Mouse (Mus musculus) liver, postnatal 0 days (tissue): ENCODE measurements around the gene Mydgf. TPM values are rescaled to one million over a fixed set of nuclear protein-coding genes. Genes with fewer than 3 reads are reported as not detected.

Experiments
- ATAC-seq: fragments of 200-750 bp; cut with Nextera tagmentation; 2 replicates; pipeline ENCODE4 v1.8.0; 2017; ENCODE audit warnings: mild to moderate bottlenecking, moderate library complexity
- DNase-seq: peaks from one replicate; pipeline ENCODE4 v3.0.0-alpha.2; 2016
- H3K27ac ChIP-seq: fragments of 300-500 bp; sonication (generic); 2 replicates; pipeline ENCODE4 v1.5.1; 2014; ENCODE audit warnings: antibody characterized with exemption, moderate library complexity, mild to moderate bottlenecking, low read depth
- H3K27me3 ChIP-seq: fragments of 300-500 bp; sonication (generic); 2 replicates; pipeline ENCODE4 v1.6.1; 2014; ENCODE audit warnings: low read length, control low read depth, mixed read lengths; ENCODE audit not compliant: insufficient read depth
- H3K36me3 ChIP-seq: fragments of 300-500 bp; sonication (generic); replicated peaks from 2 replicates; pipeline ENCODE4 v1.6.1; 2014; ENCODE audit warnings: mild to moderate bottlenecking, control low read depth, low read length, moderate library complexity, mixed read lengths; ENCODE audit not compliant: insufficient read depth
- H3K4me1 ChIP-seq: fragments of 300-500 bp; sonication (generic); 2 replicates; pipeline ENCODE4 v1.6.1; 2014; ENCODE audit warnings: antibody characterized with exemption, mild to moderate bottlenecking, control low read depth; ENCODE audit not compliant: insufficient read depth
- H3K4me2 ChIP-seq: fragments of 300-500 bp; sonication (generic); 2 replicates; pipeline ENCODE4 v1.6.1; 2014; ENCODE audit warnings: low read depth, mild to moderate bottlenecking, low read length, moderate library complexity, mixed read lengths
- H3K4me3 ChIP-seq: fragments of 300-500 bp; sonication (generic); 2 replicates; pipeline ENCODE4 v1.5.1; 2014; ENCODE audit warnings: low read depth, low read length
- H3K9ac ChIP-seq: fragments of 300-500 bp; sonication (generic); replicated peaks from 2 replicates; pipeline ENCODE4 v1.6.1; 2014; ENCODE audit warnings: mild to moderate bottlenecking, moderate library complexity
- H3K9me3 ChIP-seq: fragments of 300-500 bp; sonication (generic); 2 replicates; pipeline ENCODE4 v1.6.1; 2016; ENCODE audit warnings: mild to moderate bottlenecking, control low read depth, low read length, mixed read lengths
- CTCF ChIP-seq: sonication (generic); IDR thresholded peaks from 2 replicates; pipeline ENCODE4 v1.5.1; 2016; ENCODE audit warnings: antibody characterized with exemption, low read depth
- EP300 ChIP-seq: IDR thresholded peaks from 2 replicates; pipeline ENCODE4 v1.6.1; 2016; ENCODE audit warnings: antibody characterized with exemption, low read depth, mild to moderate bottlenecking
- WGBS: fragments of 180-500 bp; shearing (Covaris S2); extraction: QIAGEN DNeasy Blood & Tissue Kit; methylation state at CpG from one replicate; pipeline ENCODE4 v1.1.7; 2014; ENCODE audit not compliant: insufficient replicate concordance; 5-methylcytosine and 5-hydroxymethylcytosine counted together
- polyA plus RNA-seq: library from polyadenylated mRNA; unstranded; fragments of >200 nt; fragmentation: Nextera tagmentation; extraction: Ambion mirVana; gene quantifications from 2 replicates; pipeline ENCODE4 v1.2.1, GENCODE M21; 2015

Gene Mydgf
- polyA plus RNA-seq, 1 experiment from 2014 or later = 49.8 TPM

DNA sequence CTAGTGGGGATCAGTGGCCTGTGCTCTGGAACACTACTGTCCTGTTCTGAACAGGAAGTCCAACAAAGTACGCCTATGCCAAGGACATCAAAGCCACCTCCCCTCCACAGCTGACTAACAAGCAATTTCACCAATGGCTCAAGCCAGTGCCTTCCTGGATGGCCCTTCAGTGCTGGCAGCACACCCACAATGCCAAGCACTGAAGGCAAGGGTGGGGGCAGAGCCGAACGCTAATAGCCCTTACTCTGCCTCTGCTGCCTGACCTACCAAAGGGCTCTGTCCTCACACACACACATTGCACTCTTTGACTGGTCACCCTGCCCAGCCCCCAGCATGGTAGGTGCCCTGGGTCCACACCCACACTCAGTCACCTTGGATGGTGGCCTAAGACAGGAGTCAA, 25.1 kb upstream of the Mydgf start:
- Histone ChIP-seq H3K27me3 (no peaks in the 10 kb centered on the region), H3K9ac (no peak overlapping the region), H3K27ac (no peak overlapping the region), H3K4me3 (no peak overlapping the region), H3K9me3 (no peaks in the 10 kb centered on the region), H3K4me2 (no peak overlapping the region), H3K4me1 (peaks cover 19% of the 10 kb centered on the region), H3K36me3 (peaks cover 50% of the 10 kb centered on the region)
- WGBS = 72% methylated on average over 3 of the region's 3 CpGs
- no peak for TF ChIP-seq CTCF
- TF ChIP-seq EP300 = no peak
- DNase-seq (no peak), ATAC-seq (no peak)

DNA sequence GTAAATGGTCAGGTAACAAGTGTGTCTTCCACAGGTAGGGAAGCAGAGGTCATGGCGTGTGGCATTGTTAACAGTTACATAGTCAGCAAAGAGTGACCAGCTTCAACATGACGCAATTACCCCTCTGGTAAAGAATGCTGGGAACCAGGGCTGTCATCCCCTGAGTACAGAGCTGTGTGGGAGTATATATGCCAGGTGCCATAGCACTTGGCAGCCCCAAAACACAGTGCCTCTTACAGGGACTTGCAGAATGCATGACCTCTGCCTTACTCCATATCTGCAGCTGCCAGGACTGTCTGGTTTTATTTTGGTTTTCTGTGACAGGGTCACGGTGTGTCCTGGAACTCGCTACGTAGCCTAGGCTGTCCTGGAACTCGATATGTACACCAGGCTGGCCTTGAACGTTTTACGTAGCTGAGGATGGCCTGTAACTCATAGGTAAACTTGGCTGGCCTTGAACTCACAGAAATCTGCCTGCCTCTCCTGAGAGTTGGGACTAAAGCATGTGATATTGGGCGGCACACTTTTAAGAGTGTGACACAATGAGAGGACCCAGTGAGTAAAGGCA, 24.3 kb upstream of the Mydgf start:
- H3K9ac ChIP-seq = no peak overlapping the region
- H3K4me2 ChIP-seq = no peak overlapping the region
- no peak overlapping the region for H3K4me3 ChIP-seq
- H3K4me1 ChIP-seq = peaks cover 18% of the 10 kb centered on the region
- no peak for DNase-seq
- WGBS = 75% methylated on average over 9 of the region's 9 CpGs
- H3K36me3 ChIP-seq = peaks cover 58% of the 10 kb centered on the region
- H3K27me3 ChIP-seq = no peaks in the 10 kb centered on the region
- peak; percentile 24 for ATAC-seq
- TF ChIP-seq EP300 = no peak
- TF ChIP-seq CTCF = no peak
- peak overlapping the region; percentile 62 for H3K27ac ChIP-seq
- H3K9me3 ChIP-seq = no peaks in the 10 kb centered on the region

DNA sequence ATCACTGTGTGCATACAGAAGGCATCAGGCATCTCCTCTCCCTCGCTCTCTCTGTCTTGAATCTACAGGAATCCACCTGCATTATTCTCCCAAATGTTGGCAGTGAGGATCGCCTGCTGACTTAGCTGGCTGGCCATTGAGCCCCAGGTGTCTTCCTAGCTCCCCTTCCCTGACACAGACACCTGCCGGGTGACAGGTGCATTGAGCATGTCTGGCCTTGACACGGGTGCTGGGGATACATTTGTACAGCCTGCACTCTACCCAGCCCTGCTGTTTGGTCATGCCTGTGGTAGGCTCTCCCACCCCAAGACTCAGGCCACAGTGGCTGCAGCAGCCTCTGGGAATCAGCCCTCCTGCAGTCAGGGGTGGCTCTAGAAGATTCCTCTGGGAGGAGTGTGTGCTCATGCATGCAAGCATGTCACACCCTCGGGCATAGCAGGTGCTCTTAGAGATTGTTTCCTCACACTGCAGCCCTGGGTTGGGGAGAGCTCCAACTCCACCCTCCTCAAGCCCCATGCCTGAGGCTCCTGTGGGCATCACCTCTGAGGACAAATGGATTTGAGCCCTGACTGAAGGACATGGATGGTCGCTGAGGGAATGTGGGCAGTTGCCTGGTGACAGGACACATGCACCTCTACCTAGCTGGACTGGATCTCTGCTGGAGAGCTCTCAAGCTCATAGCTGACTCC, 23.4 kb upstream of the Mydgf start:
- no peak overlapping the region for H3K9ac ChIP-seq
- TF ChIP-seq CTCF (no peak), EP300 (no peak)
- no peak for ATAC-seq
- H3K36me3 ChIP-seq = peaks cover 67% of the 10 kb centered on the region
- no peak overlapping the region for H3K4me2 ChIP-seq
- no peaks in the 10 kb centered on the region for H3K27me3 ChIP-seq
- 65% methylated on average over 6 of the region's 6 CpGs for WGBS
- H3K9me3 ChIP-seq = no peaks in the 10 kb centered on the region
- no peak overlapping the region for H3K4me3 ChIP-seq
- H3K4me1 ChIP-seq = peaks cover 12% of the 10 kb centered on the region
- peak overlapping the region; percentile 67 for H3K27ac ChIP-seq
- DNase-seq = no peak

DNA sequence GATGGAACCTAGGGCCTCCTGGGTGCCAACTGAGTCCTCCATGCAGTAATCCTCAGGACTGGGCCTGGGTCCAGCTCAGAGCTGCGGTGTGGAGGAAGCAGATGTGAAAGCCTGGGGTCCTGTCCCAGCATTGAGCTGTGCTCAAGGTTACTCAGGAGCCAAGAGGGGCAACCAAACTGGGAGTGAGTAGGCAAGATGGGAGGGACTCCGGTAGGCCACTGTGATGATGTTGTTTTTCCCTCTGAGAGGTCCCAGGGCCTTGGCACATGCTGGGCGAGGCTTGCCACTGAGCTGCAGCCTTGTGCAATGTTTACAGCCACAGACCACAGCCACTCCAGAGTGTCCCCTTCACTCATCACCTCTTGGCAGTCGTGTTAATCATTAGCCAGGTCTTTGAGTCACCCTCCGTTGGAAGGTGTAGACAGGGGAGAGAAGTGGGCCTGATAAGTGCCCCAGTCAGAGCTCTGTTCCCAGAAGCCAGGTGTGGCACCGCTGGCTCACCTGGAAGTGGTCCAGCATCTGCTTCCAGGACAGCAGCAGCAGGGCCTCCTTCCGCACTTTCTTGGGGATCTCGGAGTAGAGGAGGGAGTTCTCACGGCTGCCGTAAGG, 22.7 kb upstream of the Mydgf start:
- Histone ChIP-seq H3K36me3 (peaks cover 69% of the 10 kb centered on the region), H3K4me2 (no peak overlapping the region), H3K4me3 (no peak overlapping the region), H3K9ac (no peak overlapping the region), H3K27ac (peak overlapping the region; percentile 71), H3K9me3 (no peaks in the 10 kb centered on the region), H3K4me1 (peaks cover 12% of the 10 kb centered on the region), H3K27me3 (no peaks in the 10 kb centered on the region)
- 61% methylated on average over 10 of the region's 10 CpGs for WGBS
- DNase-seq = peak; percentile 58
- TF ChIP-seq CTCF (no peak), EP300 (no peak)
- peak; percentile 92 for ATAC-seq

DNA sequence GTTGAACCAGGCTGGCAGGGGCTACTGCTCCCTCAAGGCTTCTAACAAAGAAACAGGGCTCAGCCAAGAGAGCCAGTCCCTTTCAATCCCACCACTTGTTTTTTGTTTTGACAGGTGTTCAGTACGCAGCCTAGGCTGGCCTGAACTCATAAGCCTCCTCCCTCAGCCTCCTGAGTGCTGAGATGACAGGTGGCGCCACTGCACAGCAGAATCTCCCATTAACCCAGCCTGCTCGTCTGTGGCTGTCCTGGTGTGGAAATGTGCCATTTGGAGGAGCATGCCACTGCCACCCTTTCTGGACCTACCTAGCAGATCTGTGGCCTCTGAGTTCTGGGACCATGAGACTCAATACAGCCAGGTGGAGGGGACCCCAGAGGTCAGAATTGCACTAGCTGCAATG, 20.0 kb upstream of the Mydgf start:
- peaks cover 63% of the 10 kb centered on the region for H3K36me3 ChIP-seq
- H3K9me3 ChIP-seq = no peaks in the 10 kb centered on the region
- ATAC-seq = no peak
- no peak overlapping the region for H3K4me3 ChIP-seq
- no peak overlapping the region for H3K27ac ChIP-seq
- WGBS = 65% methylated on average over 3 of the region's 3 CpGs
- H3K27me3 ChIP-seq = no peaks in the 10 kb centered on the region
- H3K4me1 ChIP-seq = peaks cover 12% of the 10 kb centered on the region
- H3K4me2 ChIP-seq = no peak overlapping the region
- H3K9ac ChIP-seq = no peak overlapping the region
- no peak for DNase-seq
- TF ChIP-seq CTCF = peak; percentile 52
- TF ChIP-seq EP300 = no peak

DNA sequence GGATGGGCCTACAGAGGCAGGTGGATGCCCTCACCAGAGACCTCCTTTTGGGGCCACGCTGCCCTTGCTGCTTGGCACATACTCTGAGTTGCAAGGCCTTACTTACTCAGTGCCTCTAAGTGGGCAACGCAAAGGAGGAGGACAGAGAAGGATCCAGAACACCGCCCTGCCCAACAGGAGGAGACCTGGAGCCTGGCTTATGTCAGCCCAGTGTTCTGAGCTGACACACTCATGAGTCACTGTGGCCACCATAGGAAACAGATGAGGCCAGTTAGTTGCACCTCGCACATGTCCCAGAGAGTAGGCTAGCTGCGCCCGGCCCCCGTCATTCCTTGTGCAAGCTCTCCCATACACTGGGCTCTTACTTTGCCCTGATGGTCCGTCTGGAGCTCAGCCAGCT, 18.8 kb upstream of the Mydgf start:
- Histone ChIP-seq H3K4me2 (no peak overlapping the region), H3K27ac (no peak overlapping the region), H3K9me3 (no peaks in the 10 kb centered on the region), H3K4me3 (no peak overlapping the region), H3K9ac (no peak overlapping the region), H3K4me1 (peaks cover 7% of the 10 kb centered on the region), H3K36me3 (peaks cover 69% of the 10 kb centered on the region), H3K27me3 (no peaks in the 10 kb centered on the region)
- TF ChIP-seq CTCF (no peak), EP300 (no peak)
- no peak for ATAC-seq
- 91% methylated on average over 8 of the region's 8 CpGs for WGBS
- no peak for DNase-seq
